In genomic region chr2:57122986-57123980, GRCm38 (mm10) we compare ENCODE assay signal across 8 mouse cellular contexts. TPM values are rescaled to one million over a fixed set of nuclear protein-coding genes. Genes with fewer than 3 reads are reported as not detected.
A peak's percentile ranks its signal among the peaks of the same experiment; 100 is the strongest.
DNase-seq lines count a peak whose midpoint lies in the region; ATAC-seq lines count a peak whose summit lies in the region.

No protein-coding gene starts in this region.

- peak overlapping the region; percentile 94 for H3K4me2 ChIP-seq in forebrain, embryonic 13.5 days
- peak overlapping the region; percentile 47 for H3K4me2 ChIP-seq in limb, embryonic 11.5 days (ENCODE audit: low read depth, severe bottlenecking)
- H3K4me2 ChIP-seq in stomach, embryonic 16.5 days (ENCODE audit: low read depth, low read length), result peak overlapping the region; percentile 66

- peaks cover 5% of the 10 kb centered on the region; the same call in 1 of the 2 replicates for H3K27me3 ChIP-seq in forebrain, embryonic 13.5 days
- no peaks in the 10 kb centered on the region for H3K27me3 ChIP-seq in limb, embryonic 11.5 days (ENCODE audit: control insufficient read depth, insufficient read depth, low read length)
- peaks cover 28% of the 10 kb centered on the region for H3K27me3 ChIP-seq in midbrain, embryonic 10.5 days (ENCODE audit: low read depth, poor library complexity, severe bottlenecking)
- H3K27me3 ChIP-seq in stomach, embryonic 16.5 days (ENCODE audit: control insufficient read depth, insufficient read depth, low read length), result no peaks in the 10 kb centered on the region

- ATAC-seq in forebrain, embryonic 13.5 days, result peak; percentile 89
- ATAC-seq in limb, embryonic 11.5 days (ENCODE audit: insufficient number of reproducible peaks, low FRiP score, low TSS enrichment, low read depth), result peak; percentile 82
- peak; percentile 84 for ATAC-seq in stomach, embryonic 16.5 days (ENCODE audit: insufficient read depth, low FRiP score)

- H3K4me3 ChIP-seq in forebrain, embryonic 13.5 days, result peak overlapping the region; percentile 71
- peak overlapping the region; percentile 95 for H3K4me3 ChIP-seq in limb, embryonic 11.5 days (ENCODE audit: low read depth, low read length)
- peak overlapping the region; percentile 96 for H3K4me3 ChIP-seq in midbrain, embryonic 10.5 days
- H3K4me3 ChIP-seq in stomach, embryonic 16.5 days (replicated peaks; ENCODE audit: low read length), result peak overlapping the region; percentile 96

- peaks cover 10% of the 10 kb centered on the region; the same call in 1 of the 2 replicates for H3K4me1 ChIP-seq in forebrain, embryonic 13.5 days
- H3K4me1 ChIP-seq in limb, embryonic 11.5 days (ENCODE audit: control insufficient read depth, insufficient read depth, low read length), result no peaks in the 10 kb centered on the region
- peaks cover 22% of the 10 kb centered on the region for H3K4me1 ChIP-seq in midbrain, embryonic 10.5 days
- peaks cover 6% of the 10 kb centered on the region; the same call in 1 of the 2 replicates for H3K4me1 ChIP-seq in stomach, embryonic 16.5 days (ENCODE audit: control insufficient read depth, insufficient read depth, low read length)

- DNase-seq in MEL-GATA-1-ER (ENCODE audit: extremely low read depth, low read depth), result peak; percentile 29
- DNase-seq in c-Kit-positive CD71-positive TER-119-negative erythroid progenitor cells, embryonic 14.5 days (ENCODE audit: low read depth), result peak; percentile 44
- DNase-seq in heart, postnatal 36 days, result peak; percentile 64 to 80
- DNase-seq in limb, embryonic 11.5 days (ENCODE audit: low spot score), result peak; percentile 78
- peak; percentile 82 for DNase-seq in midbrain, embryonic 10.5 days (ENCODE audit: low spot score)
- no peak for DNase-seq in left cerebral cortex, adult 8-10 months (ENCODE audit: low spot score in 2 of 2)

- 1% methylated on average over 45 of the region's 67 CpGs for WGBS in forebrain, embryonic 13.5 days
- under 1% methylated on average over 55 of the region's 67 CpGs for WGBS in limb, embryonic 11.5 days
- 2% methylated on average over 65 of the region's 67 CpGs for WGBS in midbrain, embryonic 10.5 days
- WGBS in stomach, embryonic 16.5 days, result under 1% methylated on average over 66 of the region's 67 CpGs

- H3K9me3 ChIP-seq in forebrain, embryonic 13.5 days (replicated peaks), result no peaks in the 10 kb centered on the region
- no peaks in the 10 kb centered on the region for H3K9me3 ChIP-seq in limb, embryonic 11.5 days (ENCODE audit: control insufficient read depth, low read length)
- no peaks in the 10 kb centered on the region for H3K9me3 ChIP-seq in midbrain, embryonic 10.5 days (replicated peaks)
- H3K9me3 ChIP-seq in stomach, embryonic 16.5 days (replicated peaks; ENCODE audit: control insufficient read depth, low read length), result no peaks in the 10 kb centered on the region

- no peaks in the 10 kb centered on the region for H3K36me3 ChIP-seq in forebrain, embryonic 13.5 days (ENCODE audit: poor library complexity, severe bottlenecking)
- H3K36me3 ChIP-seq in limb, embryonic 11.5 days (ENCODE audit: control insufficient read depth, insufficient read depth, low read length), result no peaks in the 10 kb centered on the region
- H3K36me3 ChIP-seq in midbrain, embryonic 10.5 days, result 0 out of 2 replicates have a peak, but pooled peaks cover 4% of the 10 kb centered on the region
- H3K36me3 ChIP-seq in stomach, embryonic 16.5 days (ENCODE audit: control insufficient read depth, insufficient read depth, low read length), result no peaks in the 10 kb centered on the region

- H3K27ac ChIP-seq in forebrain, embryonic 13.5 days, result peak overlapping the region; percentile 28
- H3K27ac ChIP-seq in limb, embryonic 11.5 days (replicated peaks; ENCODE audit: low read depth, low read length), result peak overlapping the region; percentile 97
- peak overlapping the region; percentile 99 for H3K27ac ChIP-seq in midbrain, embryonic 10.5 days (replicated peaks)
- peak overlapping the region; percentile 96 for H3K27ac ChIP-seq in stomach, embryonic 16.5 days (ENCODE audit: low read length)

- peak overlapping the region; percentile 87 for H3K9ac ChIP-seq in forebrain, embryonic 13.5 days
- peak overlapping the region; percentile 99 for H3K9ac ChIP-seq in limb, embryonic 11.5 days (ENCODE audit: low read length)
- H3K9ac ChIP-seq in stomach, embryonic 16.5 days (ENCODE audit: low read length), result peak overlapping the region; percentile 100

- intact Hi-C loops in heart, postnatal 36 days (cut with DNase I), result loop anchor here (5.0 to 10.0 kb wide), 3 partner anchors 174 to 1008 kb away; no protein-coding TSS in a partner anchor

RNA-seq across cellular contexts. Expression of gene Nr4a2, which starts 0.5 kb away (rescaled TPM):
- polyA plus RNA-seq in forebrain, embryonic 13.5 days (2015; fragmentation: Nextera tagmentation; extraction: Ambion mirVana), result 14.2 and 20.7 TPM in 2 replicates
- 1 to 10 TPM; 1.2 to 4.5 TPM for total RNA-seq in heart, postnatal 36 days (2021)
- polyA plus RNA-seq in limb, embryonic 11.5 days (2014; fragmentation: Nextera tagmentation; extraction: Ambion mirVana), result 7.7 and 8.8 TPM in 2 replicates
- 6.9 and 13.8 TPM in 2 replicates for polyA plus RNA-seq in midbrain, embryonic 10.5 days (2016; fragmentation: Nextera tagmentation; extraction: Ambion mirVana)
- polyA plus RNA-seq in stomach, embryonic 16.5 days (2015; fragmentation: Nextera tagmentation; extraction: Ambion mirVana), result 6.5 and 7.0 TPM in 2 replicates
- total RNA-seq in left cerebral cortex, adult 8-10 months (2022), result 10 to 100 TPM; 31.6 to 40.2 (median 39.3) TPM

Comparison
In these comparisons a context has a peak if more than half of its experiments do, and no peak if none do; other contexts are left out.
1. DNase-seq: peak in MEL-GATA-1-ER (single experiment), c-Kit-positive CD71-positive TER-119-negative erythroid progenitor cells, embryonic 14.5 days (single experiment), heart, postnatal 36 days (2 of 2), limb, embryonic 11.5 days (single experiment) and midbrain, embryonic 10.5 days (single experiment); none in left cerebral cortex, adult 8-10 months (0 of 2).
2. H3K27ac ChIP-seq: peak in every context shown above with its lines; median percentile 99 in midbrain, embryonic 10.5 days; 97 in limb, embryonic 11.5 days; 96 in stomach, embryonic 16.5 days; 28 in forebrain, embryonic 13.5 days.
3. Peak in every context shown above with its lines, with median percentiles within 50 percentile points of each other: ATAC-seq, H3K4me2 ChIP-seq, H3K4me3 ChIP-seq and H3K9ac ChIP-seq.